Mouse (Mus musculus): Measurements from ENCODE around the gene Arhgap44.
A peak's percentile ranks its signal among the peaks of the same experiment; 100 is the strongest.

Gene Arhgap44

DNA sequence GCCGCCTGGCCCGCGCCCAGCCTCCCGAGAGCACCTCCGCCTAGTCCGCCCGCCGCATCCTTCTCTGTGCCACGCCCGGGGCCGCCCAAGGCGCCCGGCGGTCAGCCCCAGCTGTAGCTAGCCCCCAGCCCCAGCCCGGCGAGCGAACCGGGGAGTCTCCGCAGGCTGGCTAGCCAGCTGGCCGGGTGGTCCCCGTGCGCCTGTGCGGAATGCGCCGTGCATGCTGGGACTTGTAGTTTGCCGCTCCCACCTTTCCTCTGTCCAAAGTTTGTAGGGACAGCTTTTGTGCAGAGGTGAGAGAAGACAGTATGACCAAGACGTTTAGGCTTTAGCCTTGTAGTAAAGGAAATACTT is at the start of gene Arhgap44:
Gene Arhgap44 (minus strand): TSS at position 195 of the 354 bp plus-strand sequence.
- DNase-seq = peak; percentile 48 to 67

DNA sequence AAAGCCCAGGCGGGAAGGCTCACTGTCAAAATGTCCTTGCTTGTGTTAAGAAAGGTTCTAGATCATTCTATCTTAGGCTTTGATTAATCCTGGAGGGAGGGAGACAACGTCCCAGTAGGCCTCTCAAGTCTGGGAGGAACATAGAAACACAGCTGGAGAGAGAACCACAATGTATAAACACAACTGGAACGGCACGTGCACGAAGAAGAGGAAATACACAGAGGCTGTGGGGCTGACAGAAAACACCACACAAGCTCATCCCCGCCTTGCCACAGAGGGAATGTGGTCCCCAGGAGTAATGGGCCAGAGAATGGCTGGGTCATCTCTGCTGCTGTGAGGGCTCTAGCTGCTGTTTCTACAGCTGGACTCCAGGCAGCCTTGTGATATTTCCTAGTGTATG is 48.9 kb upstream of the Arhgap44 start:
- DNase-seq = no peak

DNA sequence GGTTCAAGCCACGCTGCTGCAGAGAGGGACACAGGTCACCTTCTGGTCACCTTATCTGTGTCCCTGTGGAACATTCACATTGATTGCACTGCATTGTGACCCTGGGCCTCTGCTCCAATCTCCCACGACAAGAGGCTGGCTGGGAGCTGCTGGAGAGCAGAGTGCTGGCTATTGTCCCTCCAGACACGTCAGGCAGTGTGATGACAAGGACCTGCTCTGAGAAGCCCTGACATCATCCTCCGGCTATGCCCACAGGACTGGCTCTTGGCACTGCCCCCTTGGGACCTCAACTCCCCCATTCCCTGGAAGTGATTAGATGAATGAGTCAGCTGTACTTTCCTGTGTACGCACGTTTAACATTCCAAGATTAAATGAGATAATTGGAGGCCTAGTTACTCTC is 46.7 kb upstream of the Arhgap44 start:
- DNase-seq = no peak

DNA sequence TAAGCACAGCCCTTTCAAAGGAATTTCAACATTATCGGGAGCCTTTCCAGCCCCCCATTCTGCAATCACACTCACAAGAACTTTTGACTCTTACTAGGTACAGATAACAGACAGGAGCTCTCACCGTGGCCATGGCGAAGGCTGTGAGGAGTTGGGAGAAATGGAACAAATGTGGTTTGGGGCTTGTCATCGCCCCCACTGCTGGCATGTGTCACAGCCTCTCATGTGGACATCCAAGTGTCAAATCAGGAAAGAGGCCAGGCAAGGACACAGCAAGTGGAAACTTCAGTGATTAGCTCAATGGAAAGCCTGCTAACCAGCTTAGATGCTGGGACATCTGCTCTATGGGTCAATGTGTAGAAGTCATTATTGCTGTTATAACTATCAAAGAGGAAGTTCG is 42.5 kb upstream of the Arhgap44 start:
- no peak for DNase-seq

DNA sequence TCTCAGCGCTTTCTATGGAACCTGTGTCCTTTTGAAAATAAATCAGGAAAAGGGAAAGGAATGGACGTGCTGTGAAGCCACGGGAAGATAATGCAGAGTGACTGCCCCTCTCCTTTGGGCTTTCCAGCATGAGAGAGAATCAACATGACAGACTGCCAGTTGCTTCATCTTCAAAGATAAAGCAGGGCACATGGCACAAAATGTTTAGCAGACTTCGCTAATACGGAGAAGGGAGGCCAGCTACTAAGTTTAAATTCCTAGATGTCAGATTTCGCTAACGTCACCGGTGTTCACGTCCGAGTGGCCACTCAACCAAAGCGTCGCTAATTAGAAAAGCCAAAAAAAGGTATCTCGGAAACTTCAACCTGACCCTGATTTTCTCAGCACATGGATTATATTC is 41.9 kb upstream of the Arhgap44 start:
- DNase-seq = no peak

DNA sequence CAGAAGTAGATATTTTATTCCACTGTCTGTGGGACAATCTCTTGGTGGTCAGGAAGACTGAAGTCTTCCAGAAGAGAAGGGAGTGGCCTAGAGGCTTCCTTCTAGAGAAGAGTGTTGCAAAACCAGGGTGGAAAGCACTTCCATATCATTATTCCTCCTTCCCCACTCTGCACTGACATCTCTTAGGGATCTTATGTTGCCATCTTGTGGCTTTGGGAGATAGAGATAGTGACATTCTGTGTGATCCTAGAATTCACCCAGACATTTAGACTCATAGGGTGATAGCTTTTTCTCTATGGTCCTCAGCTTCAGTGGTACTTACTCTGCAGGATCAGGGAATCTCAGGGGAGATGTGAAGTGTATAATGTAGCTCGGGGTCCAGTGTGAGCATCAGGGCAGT is 40.3 kb upstream of the Arhgap44 start:
- DNase-seq = no peak

DNA sequence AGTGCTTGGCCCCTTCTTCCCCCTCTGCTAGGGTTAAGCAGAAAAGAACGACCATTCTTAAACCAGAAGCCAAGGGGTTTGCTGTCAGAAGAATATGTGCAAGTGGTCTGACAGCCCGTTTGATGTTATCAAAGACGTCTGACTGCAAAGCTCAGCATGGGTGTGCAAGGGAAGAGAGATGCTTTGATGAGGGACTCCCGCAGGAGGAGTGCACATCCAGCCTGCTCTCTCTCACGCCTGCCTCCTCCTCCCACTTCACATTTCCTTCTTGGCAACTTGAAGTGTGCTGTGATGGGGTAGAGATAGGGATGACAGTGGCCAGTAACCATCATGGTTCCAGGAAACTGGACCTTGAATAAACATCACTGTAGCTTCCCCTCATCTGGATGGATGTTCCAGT is 39.5 kb upstream of the Arhgap44 start:
- DNase-seq = no peak

DNA sequence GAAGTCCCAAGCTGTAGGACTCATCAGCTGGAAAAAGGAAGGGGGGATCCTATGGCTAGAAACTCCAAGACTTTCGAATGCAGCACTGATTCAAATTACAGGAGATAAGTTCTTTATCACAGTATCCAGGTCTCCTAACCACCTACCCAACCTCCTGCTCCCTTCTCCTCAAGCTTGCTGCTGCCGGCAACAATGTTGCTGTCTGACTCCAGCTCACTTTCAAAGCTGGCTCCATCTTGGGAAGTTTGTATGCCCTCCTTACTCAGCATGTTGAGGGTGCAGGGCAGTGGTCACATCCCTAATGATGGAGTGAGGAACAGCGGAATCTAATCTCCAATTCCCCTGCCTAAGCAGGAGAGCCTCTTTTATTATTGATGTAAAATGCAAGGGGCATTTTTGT is 35.3 kb upstream of the Arhgap44 start:
- DNase-seq = no peak

DNA sequence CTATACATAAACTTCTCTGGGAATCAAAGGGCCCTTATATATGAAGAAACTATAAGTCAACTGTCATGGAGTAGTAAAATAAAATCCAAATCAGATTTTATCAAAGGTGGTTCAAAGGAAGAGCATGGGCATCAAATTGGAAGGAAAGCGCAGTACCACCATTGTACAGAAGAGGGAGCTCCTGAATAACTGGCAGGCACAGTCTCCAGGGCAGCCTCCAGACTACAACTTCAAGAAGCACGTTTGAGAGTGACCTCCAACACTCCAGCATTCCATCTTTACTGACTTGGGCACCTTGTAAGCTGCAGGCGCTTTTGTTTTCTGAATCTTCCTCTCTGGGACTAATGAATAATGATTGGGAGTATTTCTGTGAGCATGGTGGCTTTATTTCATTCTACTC is 34.5 kb upstream of the Arhgap44 start:
- peak; percentile 39 to 68 for DNase-seq

DNA sequence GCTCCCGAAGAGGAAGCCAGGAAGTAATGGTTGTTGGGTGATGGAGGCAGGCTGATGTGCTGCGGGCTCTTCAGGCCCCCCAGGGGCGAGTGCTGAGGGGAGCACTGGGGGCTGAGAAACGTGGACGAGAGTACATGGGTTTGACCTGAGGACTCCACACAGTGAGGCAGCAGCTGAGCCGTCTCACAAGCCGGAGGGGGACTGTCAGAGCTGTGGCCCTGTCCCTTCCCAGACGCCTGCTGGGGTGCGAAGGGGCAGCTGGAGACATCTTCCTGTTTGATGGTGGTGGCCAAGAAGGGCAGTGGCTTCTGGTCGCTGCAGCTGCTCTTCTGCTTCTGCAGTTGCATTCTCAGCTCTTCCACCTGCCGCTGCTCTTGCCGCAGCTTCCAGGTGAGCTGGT is 24.2 kb upstream of the Arhgap44 start:
- DNase-seq = no peak

DNA sequence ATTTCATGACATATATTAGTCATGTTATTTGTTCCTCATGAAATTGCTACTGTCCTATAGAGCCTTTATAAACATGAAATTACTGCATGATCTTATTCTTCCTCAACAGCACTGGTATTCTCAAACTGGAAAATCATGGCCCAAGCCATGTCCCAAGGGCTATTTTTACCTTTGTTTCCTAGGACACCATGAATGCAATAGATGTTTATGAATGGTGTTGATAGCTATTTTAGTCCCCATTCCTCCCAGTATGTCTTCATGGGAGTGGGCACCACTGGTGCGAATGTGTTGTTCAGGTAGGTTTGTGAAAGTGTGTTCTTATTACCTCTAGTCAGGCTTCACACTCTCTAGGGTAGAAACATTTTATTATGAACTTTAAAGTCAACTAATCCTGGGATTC is 22.4 kb upstream of the Arhgap44 start:
- no peak for DNase-seq

DNA sequence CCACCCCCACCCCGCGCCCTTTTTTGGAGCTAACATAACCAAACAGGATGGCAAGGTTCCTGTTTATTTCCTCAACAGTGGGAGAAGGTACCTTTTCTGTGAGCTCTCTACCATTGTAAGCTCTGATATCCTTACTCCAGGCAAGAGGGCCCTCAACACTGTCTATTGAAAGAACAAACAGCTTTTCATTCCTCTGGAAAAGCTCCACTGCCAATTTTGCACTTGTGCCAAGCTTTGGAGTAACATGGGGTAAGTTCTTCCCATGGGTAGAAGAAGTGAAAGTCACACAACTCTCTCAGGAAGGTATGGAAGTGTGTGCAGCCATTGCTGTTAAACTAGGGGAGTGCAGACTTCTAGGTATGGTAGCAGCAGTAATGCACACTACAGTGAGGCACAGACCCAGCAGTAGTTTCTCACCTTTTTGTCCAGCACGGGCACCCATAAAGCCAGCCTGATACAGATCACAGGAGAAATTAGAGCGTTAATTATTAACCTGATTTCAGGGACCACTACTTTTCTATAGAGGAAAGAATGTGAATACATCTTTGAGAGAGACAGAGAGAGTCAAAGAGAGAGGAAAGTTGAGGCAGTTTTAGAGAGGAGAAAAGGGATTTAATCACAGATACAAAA is 7.5 kb upstream of the Arhgap44 start:
- no peak for DNase-seq

DNA sequence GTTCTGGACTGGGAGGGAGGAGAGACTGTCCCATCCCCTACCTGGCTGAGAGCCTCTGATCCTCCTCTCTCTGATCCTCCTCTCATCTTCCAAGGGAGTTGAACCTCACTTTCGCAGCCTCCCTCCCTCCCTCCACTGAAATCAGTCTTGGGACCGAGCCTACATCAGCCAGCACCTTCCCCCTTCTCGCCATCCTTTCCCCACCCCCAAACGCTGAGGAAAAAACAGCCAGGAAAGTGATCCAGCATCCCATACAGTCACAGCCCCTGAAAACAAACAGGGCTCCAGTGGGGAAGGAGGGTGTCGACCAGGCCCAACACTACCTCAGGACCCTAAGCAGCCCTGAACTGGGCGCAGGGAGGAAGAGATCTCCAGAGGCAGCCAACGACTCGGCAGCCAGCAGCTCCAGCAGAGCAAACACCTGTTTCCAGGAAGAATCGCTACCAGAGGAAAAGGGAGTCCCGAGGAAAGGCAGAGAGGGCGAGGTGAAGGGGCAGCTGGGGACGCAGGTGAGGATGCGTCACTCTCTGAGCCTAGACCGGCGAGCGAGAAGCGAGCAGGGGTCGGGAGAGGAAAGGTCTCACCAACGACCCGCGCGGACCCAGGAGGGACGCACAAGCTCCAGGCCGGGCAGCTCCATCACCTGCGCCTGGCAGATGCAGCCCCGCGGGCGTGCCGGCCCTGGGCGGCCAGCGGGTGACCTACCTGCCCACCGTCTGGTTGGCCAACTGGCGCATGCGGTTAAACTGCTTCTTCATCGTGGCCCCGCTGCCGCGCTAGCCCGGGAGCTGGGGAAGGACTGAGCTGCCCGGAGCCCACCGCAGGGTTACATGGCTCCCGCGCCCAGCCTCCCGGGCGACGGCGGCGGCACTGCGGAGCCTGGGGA is 637 bp downstream of the Arhgap44 start:
- DNase-seq = peak; percentile 9 to 12

DNA sequence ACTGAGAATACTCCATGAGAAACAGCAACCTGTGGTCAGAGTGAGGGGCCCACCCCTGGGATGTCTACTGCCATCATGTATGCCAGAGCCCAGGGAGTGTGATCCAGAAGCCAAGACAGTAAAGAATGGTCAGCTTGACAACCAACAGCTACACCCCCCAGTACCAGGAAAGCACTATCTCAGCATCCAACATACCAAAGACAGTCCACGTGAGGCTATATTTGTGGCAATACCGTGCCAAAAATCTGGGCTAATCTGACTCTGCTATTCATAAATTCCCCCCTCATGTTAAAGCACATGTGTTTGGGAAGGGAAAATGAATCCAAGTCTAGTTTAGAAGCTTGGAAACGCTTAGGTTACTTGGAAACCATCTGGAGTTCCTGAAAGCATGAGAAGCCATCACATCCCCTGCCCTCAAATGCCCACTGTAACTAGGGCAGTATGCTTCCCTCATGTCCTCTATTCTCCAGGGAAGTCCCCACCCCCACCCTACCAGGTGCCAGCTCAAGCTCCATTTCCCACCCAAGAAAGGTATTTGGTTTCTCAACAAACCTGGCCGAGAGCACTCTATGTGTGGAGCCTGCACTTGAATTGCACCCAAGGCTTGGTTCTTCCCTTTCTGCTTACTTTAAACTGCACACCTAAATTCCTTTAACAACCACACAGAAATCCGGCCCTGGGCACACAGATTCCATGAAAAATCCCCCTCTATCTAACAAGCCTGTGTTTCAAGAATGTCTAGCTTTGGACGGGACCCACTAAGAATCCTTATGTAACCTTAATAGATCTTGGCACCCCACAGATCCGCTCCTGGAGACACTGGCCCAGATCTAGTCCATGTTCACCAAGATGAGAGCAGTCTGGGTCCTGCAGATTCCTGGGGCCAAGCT is 1.5 kb downstream of the Arhgap44 start:
- DNase-seq = no peak

DNA sequence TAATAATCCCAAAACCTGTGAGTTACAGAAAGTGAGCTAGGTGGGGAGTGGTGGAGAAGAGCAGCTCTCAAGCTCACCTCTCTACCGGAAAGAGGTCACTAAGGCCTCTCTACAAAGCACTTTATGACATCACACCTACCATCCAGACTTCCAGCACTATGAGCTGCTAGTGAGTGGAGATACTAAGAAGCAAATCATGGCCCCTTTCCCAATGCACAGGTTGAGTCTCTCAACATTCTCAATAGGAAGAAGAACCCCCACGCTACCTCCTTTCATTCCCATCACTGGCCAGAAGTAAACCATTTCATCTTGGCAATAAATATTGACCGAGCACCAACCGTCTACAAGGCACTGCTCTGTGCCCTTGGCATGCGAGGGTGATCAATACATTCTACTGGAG is 3.0 kb downstream of the Arhgap44 start, which contains the start of gene 1700086D15Rik:
Gene 1700086D15Rik (minus strand): TSS at position 101 of the 400 bp plus-strand sequence.
- DNase-seq = no peak

DNA sequence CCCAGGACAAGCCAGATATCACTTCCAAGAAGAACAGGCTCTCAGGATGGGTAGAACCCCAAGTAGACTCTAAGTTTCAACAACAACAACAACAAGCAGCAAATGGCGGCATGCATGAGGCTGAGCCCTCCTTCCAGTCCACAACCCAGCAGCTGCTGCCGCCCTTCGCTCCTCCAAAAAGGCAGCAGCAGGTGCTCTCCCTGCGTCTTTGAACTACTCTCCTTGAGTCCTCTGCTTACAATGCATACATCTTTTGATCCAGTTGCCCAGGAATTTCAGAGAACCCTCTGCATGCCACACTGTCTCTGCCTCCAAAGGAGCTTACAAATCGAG is 4.1 kb downstream of the Arhgap44 start:
- DNase-seq = no peak

DNA sequence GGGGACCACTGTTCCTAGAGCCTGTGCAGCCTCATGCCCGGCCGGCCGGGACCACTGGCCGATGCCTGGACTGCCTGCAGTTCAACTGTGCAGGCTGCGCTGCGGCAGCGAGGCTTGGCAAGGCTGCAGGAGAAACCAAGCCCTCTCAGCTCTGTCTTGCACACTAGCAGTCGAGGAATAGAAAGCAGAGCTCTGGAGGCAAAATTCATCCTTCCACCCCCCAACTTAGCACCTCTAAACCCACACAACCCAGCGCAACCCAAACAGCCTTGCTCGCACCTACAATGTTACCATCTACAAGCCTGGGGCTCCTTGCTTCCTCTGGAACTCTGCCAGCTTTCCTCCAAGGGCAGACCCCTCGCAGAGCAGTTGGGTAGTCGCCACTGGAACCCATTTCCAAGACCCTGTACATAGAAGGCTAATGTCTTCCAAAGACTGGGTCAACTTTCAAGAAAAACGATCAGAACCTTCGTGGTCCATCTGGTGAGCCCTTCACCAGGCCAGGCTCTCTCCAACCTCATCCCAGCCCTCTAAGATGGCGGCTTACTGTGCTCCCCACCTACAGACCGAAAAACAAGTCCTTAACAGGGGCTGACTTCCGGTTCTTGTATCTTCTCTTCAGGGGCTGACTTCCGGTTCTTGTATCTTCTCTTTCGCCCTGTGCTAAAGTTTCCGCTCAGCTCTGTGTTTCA is 4.6 kb downstream of the Arhgap44 start:
- DNase-seq = no peak

DNA sequence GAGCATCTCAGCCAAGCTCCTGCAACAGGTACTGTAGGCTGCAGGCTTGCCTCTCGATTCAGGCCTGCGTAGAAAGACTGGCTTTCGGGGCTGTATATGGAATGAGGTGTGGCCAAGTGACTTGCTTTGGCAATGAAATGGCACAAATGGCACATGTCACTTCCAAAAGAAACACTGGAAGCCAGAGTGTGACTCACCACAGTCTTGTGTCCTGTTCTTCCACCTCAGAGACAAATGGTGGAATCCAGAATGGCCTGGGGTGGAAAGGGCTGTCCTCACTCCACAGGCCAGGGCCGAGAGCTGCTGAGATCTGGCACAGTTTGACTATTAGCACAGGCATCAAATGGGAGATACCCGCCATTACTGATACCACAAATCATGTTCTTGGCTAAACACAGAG is 9.8 kb downstream of the Arhgap44 start:
- no peak for DNase-seq

DNA sequence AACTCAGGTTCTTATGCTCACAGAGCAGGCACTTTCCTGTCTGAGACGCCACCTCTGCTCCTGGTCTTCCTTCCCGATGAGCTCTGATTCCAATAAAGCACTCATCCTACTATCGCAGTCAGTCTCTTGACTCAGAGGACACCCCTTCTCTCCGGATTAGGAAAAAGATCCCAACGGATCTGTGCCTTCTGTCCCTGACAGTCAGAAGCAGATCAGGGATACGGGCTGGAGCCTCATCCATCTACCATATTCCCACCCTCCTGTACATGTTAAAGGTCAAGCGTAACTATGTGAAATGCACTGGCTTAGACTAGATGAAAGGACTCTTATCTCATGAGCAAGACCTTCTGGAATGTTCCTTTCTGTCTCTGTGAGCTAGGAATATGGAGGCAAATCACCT is 14.3 kb downstream of the Arhgap44 start:
- DNase-seq = no peak

DNA sequence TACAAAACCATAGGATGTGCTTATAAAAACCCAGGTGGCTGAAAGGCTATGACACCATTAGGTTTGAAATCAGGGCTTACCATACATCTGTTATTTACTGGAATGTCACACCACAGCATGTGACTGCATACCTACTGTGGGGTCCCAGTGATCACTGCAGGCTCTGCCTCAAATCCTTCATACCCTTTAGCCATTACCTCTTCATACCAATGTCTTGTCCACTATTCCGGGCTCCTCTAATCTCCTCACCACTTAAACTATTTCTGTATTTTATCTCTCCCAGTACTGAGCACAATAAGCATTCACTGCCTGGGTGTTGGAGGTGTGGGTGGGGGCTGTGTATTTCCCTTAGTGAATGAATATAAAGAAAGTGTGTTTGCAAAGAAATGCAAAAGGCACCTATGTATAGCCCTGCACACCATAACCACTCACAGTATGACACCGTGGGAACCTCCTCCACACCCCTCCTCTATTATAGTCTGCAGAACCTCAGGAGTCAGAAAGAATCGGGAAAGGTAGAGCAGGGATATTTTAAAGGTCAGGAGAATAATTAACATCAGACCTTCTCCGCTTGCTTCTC is 19.8 kb downstream of the Arhgap44 start:
- no peak for DNase-seq

DNA sequence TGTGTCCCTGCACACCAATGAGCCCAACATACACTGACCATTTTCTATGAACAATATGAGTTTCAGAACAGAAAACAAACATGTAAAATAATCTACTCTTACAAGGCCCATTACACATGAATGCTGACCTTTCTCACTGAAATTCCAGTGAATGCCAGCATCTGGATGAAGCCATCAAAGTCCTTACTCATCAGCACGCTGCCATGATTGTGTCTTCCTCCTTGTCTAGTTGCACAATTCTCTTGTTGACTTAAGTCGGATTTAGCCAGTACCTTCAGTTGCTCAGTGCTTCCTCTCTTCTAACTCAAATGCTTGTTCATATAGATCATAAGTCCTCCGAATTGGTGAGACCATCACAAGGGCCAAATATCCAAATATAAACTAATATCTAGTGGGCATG is 23.7 kb downstream of the Arhgap44 start:
- DNase-seq = no peak

DNA sequence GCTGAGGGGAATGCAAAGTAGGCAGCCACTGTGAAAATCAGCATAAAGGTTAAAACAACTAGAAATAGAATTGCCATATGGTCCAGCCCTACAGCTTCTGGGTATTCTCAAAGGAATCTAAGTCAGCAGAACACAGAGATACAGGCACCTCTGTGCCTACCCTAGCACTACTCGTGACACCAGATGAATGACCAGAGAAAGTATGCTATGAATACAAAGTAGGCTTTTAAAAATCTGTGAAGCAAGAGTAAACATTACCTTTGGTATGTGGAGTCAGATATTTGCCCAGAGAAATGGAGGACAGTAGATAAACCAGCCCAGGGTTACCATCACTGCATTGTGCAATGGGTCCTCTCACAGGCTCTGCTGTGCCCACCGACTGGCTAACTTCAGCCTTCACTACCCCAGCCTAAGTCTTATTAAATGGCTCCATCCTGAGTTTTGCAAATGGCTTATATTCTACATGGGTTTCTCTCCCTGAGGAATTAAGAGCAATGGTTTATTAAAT is 25.6 kb downstream of the Arhgap44 start:
- DNase-seq = no peak

Data from kidney, adult 8-10 months (tissue).